Mouse (Mus musculus): Measurements from ENCODE around the gene Plekhg2. TPM values are rescaled to one million over a fixed set of nuclear protein-coding genes. Genes with fewer than 3 reads are reported as not detected.
A peak's percentile ranks its signal among the peaks of the same experiment; 100 is the strongest.

The Plekhg2 gene
- polyA plus RNA-seq, 1 experiment from 2014 or later, result 10.6 TPM

DNA sequence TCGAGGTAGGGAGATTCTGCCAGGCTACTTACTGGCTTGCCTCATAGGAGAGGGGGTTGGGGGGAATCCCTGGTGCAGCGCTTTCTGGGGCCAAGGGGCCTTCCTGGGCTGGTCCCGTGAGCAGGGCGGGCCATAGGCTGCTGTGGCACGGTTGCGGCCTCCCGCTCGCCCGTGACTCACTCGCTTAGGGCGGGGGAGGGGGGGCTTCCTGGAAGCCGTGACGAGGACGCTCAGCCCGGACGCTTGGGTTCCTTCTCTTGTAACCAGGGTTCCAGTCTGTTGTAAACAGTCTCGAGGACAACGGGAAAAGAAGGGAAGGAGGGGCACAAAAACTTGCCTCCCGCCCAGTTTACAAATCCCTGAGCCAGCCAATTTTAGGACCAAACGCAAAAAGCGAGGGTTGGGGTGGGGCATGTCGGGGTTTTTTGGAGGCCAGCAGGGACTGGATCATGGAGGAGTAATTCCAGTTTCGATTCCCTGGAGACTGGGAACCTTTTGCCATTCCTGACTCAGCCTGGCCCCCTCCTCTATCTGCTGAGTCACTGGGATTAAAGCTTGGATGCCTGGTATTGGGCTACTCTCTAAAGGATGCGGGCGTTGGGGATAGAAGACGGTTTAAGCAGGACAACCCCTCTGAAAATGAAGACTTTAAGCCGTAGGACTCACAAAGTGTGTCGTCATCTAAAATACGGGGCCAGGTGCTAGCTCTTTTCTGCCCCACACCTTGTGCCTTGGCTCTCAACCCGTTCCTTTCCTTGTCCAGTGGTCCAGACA, 8.8 kb upstream of the Plekhg2 start:
- WGBS, result 3% methylated on average over 30 of the region's 30 CpGs
- peaks cover 17% of the 10 kb centered on the region for H3K4me1 ChIP-seq (replicated peaks; ENCODE audit: control insufficient read depth, insufficient read depth, low read length)

DNA sequence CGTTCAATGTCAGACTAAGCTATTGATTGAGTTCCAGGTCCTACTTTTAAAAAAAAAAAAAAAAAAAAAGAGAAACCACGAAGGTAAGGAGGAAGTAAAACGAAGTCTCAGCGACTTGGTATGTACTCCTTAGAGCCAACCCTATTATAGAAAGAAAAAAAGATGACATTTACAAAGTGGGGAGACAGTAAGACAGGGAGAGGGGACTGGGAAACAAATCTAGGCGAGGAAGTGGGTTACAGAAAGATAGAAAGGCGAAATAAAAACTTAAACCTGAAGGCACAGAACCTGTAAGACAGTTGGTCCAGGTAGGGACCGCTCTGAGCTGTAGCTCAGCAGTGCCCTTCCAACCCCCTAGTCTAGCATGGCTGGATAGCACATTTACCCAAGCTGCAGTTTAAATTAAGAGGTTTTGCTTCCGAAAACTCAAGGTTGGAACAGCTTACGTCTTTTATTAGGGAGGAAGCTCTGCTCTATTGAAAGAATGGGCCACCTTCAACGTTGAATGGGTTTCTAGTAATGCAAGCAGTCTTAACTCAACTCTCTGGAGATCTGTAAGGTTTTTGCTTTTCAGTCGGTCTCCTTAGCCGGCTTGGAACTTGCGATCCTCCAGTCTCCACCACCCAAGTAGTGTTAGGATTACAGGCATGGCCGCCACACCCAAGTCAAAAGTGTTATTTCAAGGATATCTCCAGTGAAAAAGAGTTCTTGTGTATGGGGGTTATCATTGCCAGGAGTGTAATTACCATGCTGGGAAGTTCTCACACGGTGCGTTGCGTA, 8.0 kb upstream of the Plekhg2 start, which contains the start of gene Zfp36:
Gene Zfp36 (minus strand): TSS at position 17 of the 780 bp plus-strand sequence.
- no peak for ATAC-seq
- WGBS, result 29% methylated on average over 17 of the region's 17 CpGs
- Histone ChIP-seq H3K9ac (ENCODE audit: low read depth, low read length) (peak within 1 kb of the TSS; percentile 98), H3K4me2 (replicated peaks; ENCODE audit: low read depth) (peak within 1 kb of the TSS; percentile 89), H3K4me1 (replicated peaks; ENCODE audit: control insufficient read depth, insufficient read depth, low read length) (peaks cover 14% of the 10 kb centered on the region), H3K9me3 (ENCODE audit: control insufficient read depth) (no peaks in the 10 kb centered on the region), H3K27me3 (replicated peaks; ENCODE audit: control insufficient read depth, insufficient read depth, low read length) (no peaks in the 10 kb centered on the region), H3K36me3 (ENCODE audit: control insufficient read depth, insufficient read depth) (peaks cover 16% of the 10 kb centered on the region), H3K27ac (ENCODE audit: low read depth, low read length) (peak within 1 kb of the TSS; percentile 100), H3K4me3 (ENCODE audit: low read depth, low read length) (peak within 1 kb of the TSS; percentile 95)
- no peak for TF ChIP-seq CTCF (IDR thresholded peaks at IDR 0.05; ENCODE audit: low read depth)

More for the DNA sequence above, 8.8 kb upstream of the Plekhg2 start:
- H3K36me3 ChIP-seq (ENCODE audit: control insufficient read depth, insufficient read depth), result peaks cover 24% of the 10 kb centered on the region
- H3K4me3 ChIP-seq (ENCODE audit: low read depth, low read length), result peak overlapping the region; percentile 36
- no peaks in the 10 kb centered on the region for H3K9me3 ChIP-seq (ENCODE audit: control insufficient read depth)
- H3K9ac ChIP-seq (ENCODE audit: low read depth, low read length), result peak overlapping the region; percentile 79
- peak; percentile 20 for ATAC-seq
- peak overlapping the region; percentile 100 for H3K27ac ChIP-seq (ENCODE audit: low read depth, low read length)
- H3K4me2 ChIP-seq (replicated peaks; ENCODE audit: low read depth), result peak overlapping the region; percentile 89
- no peak for TF ChIP-seq CTCF (IDR thresholded peaks at IDR 0.05; ENCODE audit: low read depth)
- H3K27me3 ChIP-seq (replicated peaks; ENCODE audit: control insufficient read depth, insufficient read depth, low read length), result no peaks in the 10 kb centered on the region

DNA sequence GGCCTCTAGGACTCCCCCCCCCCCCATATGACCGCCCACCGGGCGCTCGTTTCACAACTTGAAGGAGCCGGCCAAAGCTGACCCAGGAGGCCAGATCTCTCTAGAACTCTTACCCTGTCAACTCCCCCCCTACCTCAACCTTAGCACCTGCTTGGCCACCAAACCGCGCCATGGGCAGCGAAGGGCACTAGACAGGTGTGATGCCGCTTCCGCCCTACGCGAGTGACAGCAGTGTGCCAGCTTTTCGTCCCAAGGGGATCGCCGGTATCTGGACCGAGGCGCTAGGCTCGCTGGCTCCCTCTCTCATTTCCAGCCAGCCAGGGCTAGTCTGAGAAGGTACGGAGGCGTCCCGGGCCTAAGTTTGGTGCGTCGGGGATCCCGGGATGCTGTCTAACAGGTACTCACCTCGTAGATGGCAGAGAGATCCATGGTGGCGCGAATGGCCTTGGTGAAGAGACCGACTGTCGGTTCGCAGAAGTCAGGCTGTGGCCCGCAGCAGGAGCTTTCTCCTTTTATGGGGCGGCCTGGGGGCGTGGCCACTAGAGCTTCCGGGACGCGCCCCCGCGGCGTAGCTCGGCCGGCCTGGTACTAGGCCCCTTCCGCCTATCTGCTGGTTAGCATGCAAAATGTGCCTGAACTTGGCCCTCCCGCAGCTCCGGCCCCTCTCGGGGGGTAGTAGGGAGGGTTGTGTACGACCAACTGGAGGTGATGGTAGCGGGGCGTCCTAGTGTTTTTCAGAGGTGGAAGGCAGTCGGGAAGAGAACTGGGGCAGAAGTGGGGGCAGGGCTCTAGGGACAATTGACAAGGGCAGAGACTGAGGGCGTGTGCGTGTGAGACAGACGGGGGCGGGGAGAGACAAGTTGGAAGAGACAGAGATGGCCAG, 6.6 kb upstream of the Plekhg2 start:
- no peaks in the 10 kb centered on the region for H3K27me3 ChIP-seq (replicated peaks; ENCODE audit: control insufficient read depth, insufficient read depth, low read length)
- peak; percentile 11 for ATAC-seq
- peak overlapping the region; percentile 89 for H3K4me2 ChIP-seq (replicated peaks; ENCODE audit: low read depth)
- no peak for TF ChIP-seq CTCF (IDR thresholded peaks at IDR 0.05; ENCODE audit: low read depth)
- WGBS, result under 1% methylated on average over 53 of the region's 53 CpGs
- H3K4me1 ChIP-seq (replicated peaks; ENCODE audit: control insufficient read depth, insufficient read depth, low read length), result peaks cover 11% of the 10 kb centered on the region
- peak overlapping the region; percentile 95 for H3K4me3 ChIP-seq (ENCODE audit: low read depth, low read length)
- H3K36me3 ChIP-seq (ENCODE audit: control insufficient read depth, insufficient read depth), result peaks cover 12% of the 10 kb centered on the region
- H3K9ac ChIP-seq (ENCODE audit: low read depth, low read length), result peak overlapping the region; percentile 98
- H3K9me3 ChIP-seq (ENCODE audit: control insufficient read depth), result no peaks in the 10 kb centered on the region
- H3K27ac ChIP-seq (ENCODE audit: low read depth, low read length), result peak overlapping the region; percentile 100

DNA sequence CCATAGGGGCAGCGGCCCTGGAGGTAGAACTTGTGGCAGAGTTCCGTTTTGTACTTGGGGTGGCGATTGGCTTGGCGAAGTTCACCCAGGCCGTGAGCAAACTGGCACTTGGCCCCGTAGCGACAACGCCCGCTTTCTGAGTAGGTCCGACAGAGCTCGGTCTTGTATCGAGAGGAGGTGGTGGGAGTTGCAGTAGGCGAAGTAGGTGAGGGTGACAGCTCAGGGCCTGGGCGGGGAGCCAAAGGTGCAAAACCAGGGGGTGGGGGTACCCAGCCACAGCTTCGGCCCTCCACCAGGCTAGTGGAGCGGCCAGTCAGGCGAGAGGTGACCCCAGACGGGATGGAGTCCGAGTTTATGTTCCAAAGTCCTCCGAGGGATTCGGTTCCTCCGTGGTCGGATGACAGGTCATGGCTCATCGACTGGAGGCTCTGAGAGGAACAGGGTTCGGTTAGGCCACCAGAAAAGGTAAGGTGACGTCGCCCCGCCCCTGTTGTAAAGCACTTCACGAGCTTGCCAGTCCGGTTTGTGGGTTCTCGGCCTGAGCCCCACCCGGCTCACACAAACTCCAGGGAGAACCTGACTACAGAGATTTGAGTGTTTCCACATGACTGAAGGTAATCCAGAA, 5.8 kb upstream of the Plekhg2 start:
- Histone ChIP-seq H3K4me1 (replicated peaks; ENCODE audit: control insufficient read depth, insufficient read depth, low read length) (peaks cover 11% of the 10 kb centered on the region), H3K36me3 (ENCODE audit: control insufficient read depth, insufficient read depth) (peaks cover 12% of the 10 kb centered on the region), H3K27ac (ENCODE audit: low read depth, low read length) (peak overlapping the region; percentile 100), H3K27me3 (replicated peaks; ENCODE audit: control insufficient read depth, insufficient read depth, low read length) (no peaks in the 10 kb centered on the region), H3K9me3 (ENCODE audit: control insufficient read depth) (no peaks in the 10 kb centered on the region), H3K9ac (ENCODE audit: low read depth, low read length) (peak overlapping the region; percentile 98), H3K4me3 (ENCODE audit: low read depth, low read length) (peak overlapping the region; percentile 95), H3K4me2 (replicated peaks; ENCODE audit: low read depth) (peak overlapping the region; percentile 89)
- no peak for TF ChIP-seq CTCF (IDR thresholded peaks at IDR 0.05; ENCODE audit: low read depth)
- ATAC-seq, result no peak
- WGBS, result 8% methylated on average over 32 of the region's 32 CpGs

DNA sequence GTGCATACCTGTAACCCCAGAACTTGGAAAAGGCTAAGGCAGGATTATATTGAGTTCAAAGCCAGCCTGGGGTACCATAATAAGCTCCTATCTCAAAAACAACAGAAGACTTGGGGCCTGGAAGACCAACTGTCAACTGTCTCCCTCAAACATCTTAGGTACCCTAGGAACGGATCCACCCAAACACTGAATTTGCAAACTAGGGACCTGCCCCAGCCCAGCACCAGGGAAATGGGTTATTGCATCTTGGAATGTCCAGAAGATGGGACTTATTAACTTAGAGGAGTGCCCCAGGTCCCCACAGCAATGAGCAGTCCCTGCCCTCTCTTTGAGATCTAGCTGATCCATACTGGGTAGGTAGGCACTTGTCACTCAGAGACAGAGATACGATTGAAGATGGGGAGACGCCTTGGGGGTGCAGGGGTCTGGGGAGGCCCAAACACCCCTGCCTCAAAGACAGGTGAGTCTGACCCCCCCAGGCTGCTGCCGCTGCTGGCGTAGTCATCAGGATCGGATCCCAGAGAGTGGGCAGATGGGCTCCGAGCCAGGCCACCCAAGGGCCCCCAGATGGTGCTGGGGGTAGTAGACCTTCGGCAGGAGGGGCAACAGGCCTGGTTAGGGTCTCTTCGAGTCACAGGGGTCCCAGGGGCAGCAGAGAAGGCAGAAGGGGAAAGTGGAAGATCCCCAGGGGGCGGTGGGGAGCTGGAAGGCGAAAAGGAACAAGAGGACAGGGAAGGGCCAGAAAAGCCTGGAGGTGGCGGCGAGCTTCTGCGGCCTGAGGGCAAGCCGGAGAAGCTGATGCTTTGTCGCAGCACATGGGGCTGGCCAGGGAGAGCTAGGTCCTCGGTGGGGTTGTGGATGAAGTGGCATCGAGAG, 5.0 kb upstream of the Plekhg2 start:
- Histone ChIP-seq H3K4me2 (replicated peaks; ENCODE audit: low read depth) (peak overlapping the region; percentile 89), H3K9me3 (ENCODE audit: control insufficient read depth) (no peaks in the 10 kb centered on the region), H3K4me1 (replicated peaks; ENCODE audit: control insufficient read depth, insufficient read depth, low read length) (peaks cover 8% of the 10 kb centered on the region), H3K36me3 (ENCODE audit: control insufficient read depth, insufficient read depth) (peaks cover 12% of the 10 kb centered on the region), H3K27me3 (replicated peaks; ENCODE audit: control insufficient read depth, insufficient read depth, low read length) (no peaks in the 10 kb centered on the region), H3K9ac (ENCODE audit: low read depth, low read length) (peak overlapping the region; percentile 98), H3K4me3 (ENCODE audit: low read depth, low read length) (peak overlapping the region; percentile 95), H3K27ac (ENCODE audit: low read depth, low read length) (peak overlapping the region; percentile 100)
- no peak for ATAC-seq
- TF ChIP-seq CTCF (IDR thresholded peaks at IDR 0.05; ENCODE audit: low read depth), result peak; percentile 41
- 42% methylated on average over 18 of the region's 18 CpGs for WGBS

All from intestine, postnatal 0 days (tissue).